Mouse (Mus musculus) mouse embryonic stem cell (cell line): Measurements from ENCODE around the gene Sept5.

Experiments
- in situ Hi-C, 2 experiments: fragments of 300-500 bp; cut with MboI; formaldehyde crosslinking; loops; 1 replicate in 1 of 2; 3 replicates in 1 of 2; pipeline ENCODE4 v1.14.3; 2019 to 2020; ENCODE audit warnings: low sequenced_read_pairs in 2 of 2, low pct_unique_long_range_greater_than_20kb in 1 of 2, mixed read lengths in 1 of 2; ENCODE audit not compliant: unreplicated experiment in 1 of 2

Gene Sept5

GRCm38 (mm10) chr16:18629390-18630231 is at the start of gene Sept5:
Gene Sept5 (minus strand): TSS chr16:18629954.
- in situ Hi-C loops, result no loop called here

- in situ Hi-C loops, result no loop called here
Measured at GRCm38 (mm10) chr16:18679112-18679511, 49.4 kb upstream of the Sept5 start.

- in situ Hi-C loops, result no loop called here
Measured at GRCm38 (mm10) chr16:18677746-18678679, 48.3 kb upstream of the Sept5 start.

GRCm38 (mm10) chr16:18673005-18673404 is 43.3 kb upstream of the Sept5 start:
- in situ Hi-C loops, result no loop called here

- in situ Hi-C loops, result no loop called here
Measured at GRCm38 (mm10) chr16:18672027-18672426, 42.3 kb upstream of the Sept5 start.

- in situ Hi-C loops, result no loop called here
Measured at GRCm38 (mm10) chr16:18669914-18670313, 40.2 kb upstream of the Sept5 start.

- in situ Hi-C loops, result no loop called here
Measured at GRCm38 (mm10) chr16:18658597-18658996, 28.8 kb upstream of the Sept5 start.

- in situ Hi-C loops, result no loop called here
Measured at GRCm38 (mm10) chr16:18655372-18656098, 25.8 kb upstream of the Sept5 start.

- in situ Hi-C loops, result no loop called here
Measured at GRCm38 (mm10) chr16:18653290-18654160, 23.8 kb upstream of the Sept5 start.

GRCm38 (mm10) chr16:18649126-18649525 is 19.4 kb upstream of the Sept5 start:
- in situ Hi-C loops, result no loop called here

- in situ Hi-C loops, result no loop called here
Measured at GRCm38 (mm10) chr16:18645329-18645728, 15.6 kb upstream of the Sept5 start.

- in situ Hi-C loops, result no loop called here
Measured at GRCm38 (mm10) chr16:18644485-18644884, 14.7 kb upstream of the Sept5 start.

- in situ Hi-C loops, result no loop called here
Measured at GRCm38 (mm10) chr16:18643406-18643998, 13.7 kb upstream of the Sept5 start.

- in situ Hi-C loops, result no loop called here
Measured at GRCm38 (mm10) chr16:18642897-18643296, 13.1 kb upstream of the Sept5 start.

- in situ Hi-C loops, result no loop called here
Measured at GRCm38 (mm10) chr16:18642291-18642690, 12.5 kb upstream of the Sept5 start.

GRCm38 (mm10) chr16:18639382-18639929 is 9.7 kb upstream of the Sept5 start:
- in situ Hi-C loops, result no loop called here

GRCm38 (mm10) chr16:18638396-18638795 is 8.6 kb upstream of the Sept5 start:
- in situ Hi-C loops, result no loop called here
